Mouse (Mus musculus): Measurements from ENCODE around the gene Tmem216. TPM values are rescaled to one million over a fixed set of nuclear protein-coding genes. Genes with fewer than 3 reads are reported as not detected.

Gene Tmem216
- polyA plus RNA-seq, 1 experiment from 2014 or later = 66.9 TPM

DNA sequence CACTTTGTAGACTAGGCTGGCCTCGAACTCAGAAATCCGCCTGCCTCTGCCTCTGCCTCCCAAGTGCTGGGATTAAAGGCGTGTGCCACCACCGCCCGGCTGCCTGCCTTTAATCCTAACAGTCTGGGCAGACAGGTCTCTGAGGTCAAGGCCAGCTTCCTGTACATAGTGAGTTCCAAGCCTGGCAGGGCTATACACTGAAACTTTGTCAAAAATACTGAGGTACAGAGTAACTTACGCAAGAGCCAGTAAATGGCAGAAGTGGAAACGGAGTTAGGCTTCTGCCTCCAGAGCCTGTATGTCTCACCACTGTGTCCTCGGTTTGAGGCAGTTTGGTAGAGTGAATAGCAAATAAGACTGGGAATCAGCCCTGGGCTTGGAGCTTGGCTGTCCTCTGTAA, 31.2 kb upstream of the Tmem216 start:
- Histone ChIP-seq H3K4me1 (peaks cover 8% of the 10 kb centered on the region; the same call in 1 of the 2 replicates), H3K27ac (replicated peaks) (no peak overlapping the region), H3K27me3 (ENCODE audit: low read depth, poor library complexity, severe bottlenecking) (no peaks in the 10 kb centered on the region), H3K9me3 (replicated peaks) (no peaks in the 10 kb centered on the region), H3K36me3 (peaks cover 29% of the 10 kb centered on the region), H3K4me3 (no peak overlapping the region)
- WGBS = 84% methylated on average over 8 of the region's 8 CpGs
- DNase-seq (ENCODE audit: low spot score) = no peak

GRCm38 (mm10) chr19:10585112-10585511, 29.1 kb upstream of the Tmem216 start:
- Histone ChIP-seq H3K27me3 (ENCODE audit: low read depth, poor library complexity, severe bottlenecking) (no peaks in the 10 kb centered on the region), H3K27ac (replicated peaks) (no peak overlapping the region), H3K9me3 (replicated peaks) (no peaks in the 10 kb centered on the region), H3K36me3 (peaks cover 23% of the 10 kb centered on the region), H3K4me3 (no peak overlapping the region), H3K4me1 (peaks cover 8% of the 10 kb centered on the region; the same call in 1 of the 2 replicates)
- 89% methylated on average over 8 of the region's 8 CpGs for WGBS
- DNase-seq (ENCODE audit: low spot score) = no peak

DNA sequence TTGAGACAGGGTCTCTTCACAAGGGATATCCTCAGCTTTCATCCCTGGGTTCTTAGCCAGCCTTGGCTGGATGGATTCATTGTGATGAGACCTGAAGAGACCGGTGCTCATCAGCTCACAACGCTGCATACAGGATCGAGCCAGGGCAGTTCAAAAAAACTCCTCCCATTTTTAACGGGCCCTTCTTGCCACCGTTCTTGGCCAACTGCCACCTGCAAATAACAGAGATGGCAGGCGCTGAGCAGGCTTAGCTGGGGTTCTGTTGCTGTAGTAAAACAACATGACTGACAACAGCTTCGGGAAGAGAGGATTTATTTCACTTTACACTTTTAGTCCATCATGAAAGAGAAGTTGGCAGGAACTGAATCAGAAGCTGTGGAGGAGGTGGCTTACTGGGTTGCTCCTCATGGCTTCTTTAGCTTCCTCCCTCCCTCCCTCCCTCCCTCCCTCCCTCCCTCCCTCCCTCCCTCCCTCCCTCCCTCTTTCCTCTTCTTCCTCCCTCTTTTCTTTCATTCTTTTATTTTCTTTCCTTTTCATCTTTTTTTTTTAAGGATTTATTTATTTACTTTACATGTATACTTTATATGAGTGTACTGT, 27.6 kb upstream of the Tmem216 start:
- H3K4me1 ChIP-seq = no peaks in the 10 kb centered on the region
- WGBS = 83% methylated on average over 7 of the region's 7 CpGs
- H3K27ac ChIP-seq (replicated peaks) = no peak overlapping the region
- no peaks in the 10 kb centered on the region for H3K9me3 ChIP-seq (replicated peaks)
- H3K27me3 ChIP-seq (ENCODE audit: low read depth, poor library complexity, severe bottlenecking) = no peaks in the 10 kb centered on the region
- DNase-seq (ENCODE audit: low spot score) = no peak
- peaks cover 18% of the 10 kb centered on the region for H3K36me3 ChIP-seq
- H3K4me3 ChIP-seq = no peak overlapping the region

- no peak for DNase-seq (ENCODE audit: low spot score)
- H3K27ac ChIP-seq (replicated peaks) = no peak overlapping the region
- 84% methylated on average over 6 of the region's 6 CpGs for WGBS
These were observed 25.9 kb upstream of the Tmem216 start for GRCm38 (mm10) chr19:10581984-10582383.

GRCm38 (mm10) chr19:10580761-10581160, 24.7 kb upstream of the Tmem216 start:
- WGBS = 87% methylated on average over 3 of the region's 3 CpGs
- no peak for DNase-seq (ENCODE audit: low spot score)
- H3K36me3 ChIP-seq = peaks cover 9% of the 10 kb centered on the region
- H3K4me3 ChIP-seq = no peak overlapping the region
- H3K27me3 ChIP-seq (ENCODE audit: low read depth, poor library complexity, severe bottlenecking) = no peaks in the 10 kb centered on the region
- H3K4me1 ChIP-seq = peaks cover 21% of the 10 kb centered on the region
- H3K27ac ChIP-seq (replicated peaks) = no peak overlapping the region
- no peaks in the 10 kb centered on the region for H3K9me3 ChIP-seq (replicated peaks)

More at GRCm38 (mm10) chr19:10581984-10582383, 25.9 kb upstream of the Tmem216 start:
- H3K36me3 ChIP-seq = peaks cover 9% of the 10 kb centered on the region
- H3K4me1 ChIP-seq = peaks cover 13% of the 10 kb centered on the region
- H3K4me3 ChIP-seq = no peak overlapping the region
- H3K27me3 ChIP-seq (ENCODE audit: low read depth, poor library complexity, severe bottlenecking) = no peaks in the 10 kb centered on the region
- no peaks in the 10 kb centered on the region for H3K9me3 ChIP-seq (replicated peaks)

DNA sequence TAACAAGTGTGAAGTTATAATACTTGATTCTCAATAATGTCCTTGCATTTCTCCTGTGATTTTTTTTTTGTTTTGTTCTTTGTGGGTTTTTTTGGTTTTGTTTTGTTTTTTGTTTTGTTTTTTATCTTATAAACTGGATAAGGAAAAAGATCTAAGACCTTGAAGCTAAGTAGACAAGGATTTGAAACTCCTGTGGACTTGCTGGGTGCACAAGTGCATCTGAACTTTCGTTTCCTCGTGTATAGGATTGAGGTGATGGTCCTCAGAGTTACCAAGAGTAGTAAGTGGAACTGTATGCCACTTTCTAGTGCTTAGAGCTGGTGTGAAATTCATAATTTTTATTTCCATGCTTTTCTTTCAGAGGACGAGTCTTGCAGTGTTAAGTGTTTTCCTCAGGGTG, 24.1 kb upstream of the Tmem216 start:
- H3K27ac ChIP-seq (replicated peaks) = no peak overlapping the region
- no peak for DNase-seq (ENCODE audit: low spot score)
- H3K9me3 ChIP-seq (replicated peaks) = no peaks in the 10 kb centered on the region
- no peak overlapping the region for H3K4me3 ChIP-seq
- H3K27me3 ChIP-seq (ENCODE audit: low read depth, poor library complexity, severe bottlenecking) = no peaks in the 10 kb centered on the region
- peaks cover 23% of the 10 kb centered on the region for H3K4me1 ChIP-seq
- peaks cover 10% of the 10 kb centered on the region for H3K36me3 ChIP-seq
- 84% methylated on average over 3 of the region's 3 CpGs for WGBS

DNA sequence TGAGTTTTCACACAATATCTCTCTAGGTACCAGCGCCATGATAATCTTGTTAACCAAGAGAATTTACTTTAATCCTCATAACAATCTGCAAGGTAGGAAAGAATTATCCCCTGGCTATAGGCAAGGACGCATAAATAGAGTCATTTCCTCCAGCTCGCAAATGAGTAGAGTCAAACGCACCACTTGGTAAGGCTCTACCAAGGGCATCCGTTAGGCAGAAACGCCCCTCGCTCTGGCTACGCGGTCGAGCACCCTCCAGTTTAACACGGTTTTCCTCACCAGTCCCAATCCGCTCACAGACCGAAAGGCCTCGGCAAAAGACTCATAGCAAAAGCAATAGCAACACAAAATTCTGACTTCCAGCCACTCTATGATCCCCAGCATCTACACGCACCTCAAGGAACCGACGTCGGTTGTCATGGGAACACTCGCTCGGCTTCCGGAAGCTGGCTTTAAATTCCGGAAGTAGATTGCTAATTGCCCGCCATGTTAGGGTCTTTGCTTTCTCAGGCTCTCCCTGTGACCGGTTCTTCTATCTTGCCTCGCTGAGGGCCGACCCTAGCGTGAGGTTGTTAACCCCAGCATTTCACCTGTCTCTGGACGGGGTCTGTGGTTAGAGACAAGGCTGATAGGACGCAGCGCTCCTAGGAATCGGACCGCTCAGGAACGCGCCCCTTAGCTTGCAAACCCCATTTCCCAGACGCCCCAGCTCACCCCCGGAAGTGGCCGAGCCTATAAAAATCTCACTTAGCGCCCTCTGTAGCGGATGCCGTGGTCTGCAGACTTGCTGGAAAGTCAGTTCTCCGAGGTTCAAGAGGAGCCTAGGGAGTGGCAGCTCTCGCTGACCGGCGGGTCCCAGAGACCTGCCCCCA, 20.9 kb upstream of the Tmem216 start, which contains the start of the genes Cyb561a3 and Tmem138:
Gene Cyb561a3, plus strand, starts transcription at position 483 of the 872 bp plus-strand sequence.
Gene Tmem138, minus strand, starts transcription at position 673 of the 872 bp plus-strand sequence.
- no peaks in the 10 kb centered on the region for H3K9me3 ChIP-seq (replicated peaks)
- peak within 1 kb of the TSS; percentile 94 for H3K27ac ChIP-seq (replicated peaks)
- under 1% methylated on average over 44 of the region's 44 CpGs for WGBS

DNA sequence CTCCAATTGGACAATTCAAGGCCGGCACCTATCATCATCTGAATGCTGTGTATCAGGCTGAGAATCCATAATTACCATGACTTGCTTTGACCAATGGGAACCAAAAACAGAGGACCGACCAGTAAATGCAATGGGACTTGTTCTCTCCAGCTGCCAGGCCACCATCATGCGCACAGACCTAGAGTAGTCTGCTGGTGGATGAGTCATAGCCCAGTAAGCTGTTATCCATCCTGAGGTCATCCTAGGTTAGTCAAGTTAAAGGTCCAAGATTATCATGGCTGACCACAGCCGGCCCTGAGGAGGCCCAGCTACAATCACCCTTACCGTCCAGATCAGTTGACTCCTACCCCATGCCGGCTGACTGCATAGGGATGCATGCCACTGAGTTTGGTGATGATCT, 13.6 kb upstream of the Tmem216 start:
- WGBS = 94% methylated on average over 6 of the region's 6 CpGs

More for the DNA sequence above, 20.9 kb upstream of the Tmem216 start, which contains the start of the genes Cyb561a3 and Tmem138:
- peaks cover 23% of the 10 kb centered on the region for H3K4me1 ChIP-seq
- H3K36me3 ChIP-seq = peaks cover 33% of the 10 kb centered on the region
- DNase-seq (ENCODE audit: low spot score) = peak; percentile 94
- H3K4me3 ChIP-seq = peak within 1 kb of the TSS; percentile 79
- H3K27me3 ChIP-seq (ENCODE audit: low read depth, poor library complexity, severe bottlenecking) = no peaks in the 10 kb centered on the region

DNA sequence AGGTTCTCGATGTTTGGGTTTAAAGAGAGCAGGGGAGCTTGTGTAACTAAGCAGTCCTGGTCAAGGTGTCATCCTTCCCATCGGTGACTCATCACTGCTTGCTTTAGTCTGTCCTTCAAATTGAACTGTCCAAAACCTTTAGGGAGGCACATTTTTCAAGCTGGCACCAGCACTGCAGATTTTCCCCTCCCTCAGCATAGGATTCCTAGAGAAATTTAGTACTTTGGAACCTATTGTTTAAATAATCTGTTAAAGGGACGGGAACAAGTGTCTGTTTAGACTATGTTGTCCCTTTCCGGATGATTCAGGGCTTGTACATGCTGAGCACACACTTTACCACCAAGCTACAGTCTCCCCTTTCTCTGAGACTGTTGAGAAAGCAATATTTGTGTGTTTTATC, 9.2 kb upstream of the Tmem216 start:
- H3K4me1 ChIP-seq = peaks cover 9% of the 10 kb centered on the region; the same call in 1 of the 2 replicates
- H3K27ac ChIP-seq (replicated peaks) = no peak overlapping the region
- no peak for DNase-seq (ENCODE audit: low spot score)
- no peaks in the 10 kb centered on the region for H3K27me3 ChIP-seq (ENCODE audit: low read depth, poor library complexity, severe bottlenecking)
- WGBS = 88% methylated on average over 4 of the region's 4 CpGs
- H3K4me3 ChIP-seq = no peak overlapping the region
- H3K36me3 ChIP-seq = peaks cover 24% of the 10 kb centered on the region
- no peaks in the 10 kb centered on the region for H3K9me3 ChIP-seq (replicated peaks)

More for the DNA sequence above, 13.6 kb upstream of the Tmem216 start:
- Histone ChIP-seq H3K27me3 (ENCODE audit: low read depth, poor library complexity, severe bottlenecking) (no peaks in the 10 kb centered on the region), H3K4me3 (no peak overlapping the region), H3K4me1 (no peaks in the 10 kb centered on the region), H3K27ac (replicated peaks) (no peak overlapping the region), H3K9me3 (replicated peaks) (no peaks in the 10 kb centered on the region), H3K36me3 (peaks cover 67% of the 10 kb centered on the region)
- no peak for DNase-seq (ENCODE audit: low spot score)

GRCm38 (mm10) chr19:10564278-10564677, 8.2 kb upstream of the Tmem216 start:
- H3K4me1 ChIP-seq = peaks cover 9% of the 10 kb centered on the region; the same call in 1 of the 2 replicates
- H3K9me3 ChIP-seq (replicated peaks) = no peaks in the 10 kb centered on the region
- H3K4me3 ChIP-seq = no peak overlapping the region
- H3K27ac ChIP-seq (replicated peaks) = no peak overlapping the region
- H3K27me3 ChIP-seq (ENCODE audit: low read depth, poor library complexity, severe bottlenecking) = no peaks in the 10 kb centered on the region
- H3K36me3 ChIP-seq = peaks cover 15% of the 10 kb centered on the region
- 83% methylated on average over 6 of the region's 6 CpGs for WGBS
- no peak for DNase-seq (ENCODE audit: low spot score)

GRCm38 (mm10) chr19:10562351-10562750, 6.3 kb upstream of the Tmem216 start:
- Histone ChIP-seq H3K4me1 (peaks cover 9% of the 10 kb centered on the region; the same call in 1 of the 2 replicates), H3K27ac (replicated peaks) (0 out of 2 replicates have a peak overlapping the region, but pooled peaks have one; percentile 17), H3K9me3 (replicated peaks) (no peaks in the 10 kb centered on the region), H3K27me3 (ENCODE audit: low read depth, poor library complexity, severe bottlenecking) (no peaks in the 10 kb centered on the region), H3K4me3 (no peak overlapping the region), H3K36me3 (peaks cover under 1% of the 10 kb centered on the region; the same call in 1 of the 2 replicates)
- DNase-seq (ENCODE audit: low spot score) = no peak
- 65% methylated on average over 5 of the region's 5 CpGs for WGBS

- no peaks in the 10 kb centered on the region for H3K36me3 ChIP-seq
- no peak overlapping the region; the same call in 1 of the 2 replicates for H3K27ac ChIP-seq (replicated peaks)
- no peaks in the 10 kb centered on the region for H3K27me3 ChIP-seq (ENCODE audit: low read depth, poor library complexity, severe bottlenecking)
- WGBS = 71% methylated on average over 6 of the region's 6 CpGs
- no peaks in the 10 kb centered on the region for H3K9me3 ChIP-seq (replicated peaks)
- DNase-seq (ENCODE audit: low spot score) = no peak
- H3K4me3 ChIP-seq = no peak overlapping the region
- H3K4me1 ChIP-seq = peaks cover 9% of the 10 kb centered on the region; the same call in 1 of the 2 replicates
These were observed 5.7 kb upstream of the Tmem216 start for GRCm38 (mm10) chr19:10561558-10562314.

All from midbrain, embryonic 10.5 days (tissue).